Mouse (Mus musculus) retina, adult 2 months (tissue): Measurements from ENCODE around the gene Ckap2.

Experiments used
- DNase-seq: peaks from one replicate; pipeline ENCODE4 v3.0.0-alpha.2; 2012; ENCODE audit warnings: low read depth, low spot score

Gene Ckap2

GRCm38 (mm10) chr8:22149643-22150344 lies 35.8 kb downstream of the Ckap2 start:
- DNase-seq: no peak

- no peak for DNase-seq
These were observed 37.3 kb downstream of the Ckap2 start for GRCm38 (mm10) chr8:22148367-22148740.

- no peak for DNase-seq
These were observed 37.8 kb downstream of the Ckap2 start for GRCm38 (mm10) chr8:22147706-22148366.

GRCm38 (mm10) chr8:22145831-22146230 lies 39.8 kb downstream of the Ckap2 start:
- no peak for DNase-seq

GRCm38 (mm10) chr8:22143764-22144491 lies 41.7 kb downstream of the Ckap2 start:
- no peak for DNase-seq

- no peak for DNase-seq
These were observed 43.0 kb downstream of the Ckap2 start for GRCm38 (mm10) chr8:22142592-22142991.

GRCm38 (mm10) chr8:22141836-22142385 lies 43.7 kb downstream of the Ckap2 start:
- DNase-seq: no peak

- peak; percentile 55 for DNase-seq
These were observed 49.2 kb downstream of the Ckap2 start for GRCm38 (mm10) chr8:22136462-22136861.

GRCm38 (mm10) chr8:22134750-22135135 lies 50.9 kb downstream of the Ckap2 start:
- no peak for DNase-seq

- no peak for DNase-seq
These were observed 51.4 kb downstream of the Ckap2 start for GRCm38 (mm10) chr8:22134078-22134749.

- no peak for DNase-seq
These were observed 53.6 kb downstream of the Ckap2 start for GRCm38 (mm10) chr8:22132062-22132461.

- no peak for DNase-seq
These were observed 61.1 kb downstream of the Ckap2 start, which contains the start of gene Nek5 for GRCm38 (mm10) chr8:22124220-22125152. Nek5 (minus strand) TSS chr8:22125053.
